Mouse (Mus musculus) frontal cortex, adult (tissue): ENCODE measurements around the gene Olfr748.
"Not testable (repeated sequence)": the region's sequence is repeated elsewhere in the genome, so short reads cannot be mapped to it uniquely, and the experiment has no call there.

Source experiments
- ATAC-seq: cut with Nextera tagmentation; 2 replicates; pipeline ENCODE4 v1.9.2; 2017; ENCODE audit warnings: mild to moderate bottlenecking, moderate library complexity, mixed read lengths; ENCODE audit not compliant: low TSS enrichment

Olfr748 gene

GRCm38 (mm10) chr14:50707073-50707472 lies at the start of gene Olfr748:
Olfr748 (plus strand) TSS chr14:50707373.
- no peak for ATAC-seq

- no peak for ATAC-seq
Observed at GRCm38 (mm10) chr14:50693106-50693505, 14.1 kb upstream of the Olfr748 start, which contains the start of gene Olfr747. Olfr747 (minus strand) TSS chr14:50693206.

GRCm38 (mm10) chr14:50719875-50720274 lies 12.7 kb downstream of the Olfr748 start:
- ATAC-seq = not testable (repeated sequence)

- ATAC-seq = not testable (repeated sequence)
Observed at GRCm38 (mm10) chr14:50722371-50722770, 15.2 kb downstream of the Olfr748 start.

- ATAC-seq = no peak
Observed at GRCm38 (mm10) chr14:50740334-50740733, 33.2 kb downstream of the Olfr748 start.

GRCm38 (mm10) chr14:50741584-50741983 lies 34.4 kb downstream of the Olfr748 start:
- ATAC-seq = no peak

GRCm38 (mm10) chr14:50744994-50745393 lies 37.8 kb downstream of the Olfr748 start, which contains the start of gene Olfr749:
Olfr749 (minus strand) TSS chr14:50745094.
- no peak for ATAC-seq

- ATAC-seq = peak; percentile 83
Observed at GRCm38 (mm10) chr14:50758416-50759085, 51.4 kb downstream of the Olfr748 start.
